Mouse (Mus musculus) naive thymus-derived CD4-positive, alpha-beta T cell, adult 2 months (primary cell): ENCODE measurements around the gene Togaram2.
"Not testable (repeated sequence)": the region's sequence is repeated elsewhere in the genome, so short reads cannot be mapped to it uniquely, and the experiment has no call there.

Experiments
- DNase-seq: peaks from one replicate; pipeline ENCODE4 v3.0.0-alpha.2; 2011; ENCODE audit warnings: low read depth

The Togaram2 gene

GRCm38 (mm10) chr17:71673092-71673491 lies at the start of gene Togaram2:
TSS of gene Togaram2 (plus strand) at chr17:71673261.
- DNase-seq = no peak

GRCm38 (mm10) chr17:71631806-71632205 lies 41.3 kb upstream of the Togaram2 start:
- no peak for DNase-seq

- no peak for DNase-seq
Observed at GRCm38 (mm10) chr17:71633350-71633749, 39.7 kb upstream of the Togaram2 start.

GRCm38 (mm10) chr17:71636786-71637185 lies 36.3 kb upstream of the Togaram2 start:
- no peak for DNase-seq

GRCm38 (mm10) chr17:71637750-71638265 lies 35.3 kb upstream of the Togaram2 start:
- DNase-seq = no peak

GRCm38 (mm10) chr17:71639056-71639455 lies 34.0 kb upstream of the Togaram2 start:
- not testable (repeated sequence) for DNase-seq

GRCm38 (mm10) chr17:71640421-71641085 lies 32.5 kb upstream of the Togaram2 start:
- no peak for DNase-seq

GRCm38 (mm10) chr17:71642190-71642589 lies 30.9 kb upstream of the Togaram2 start:
- no peak for DNase-seq

- no peak for DNase-seq
Observed at GRCm38 (mm10) chr17:71650011-71650410, 23.1 kb upstream of the Togaram2 start.

- DNase-seq = no peak
Observed at GRCm38 (mm10) chr17:71652495-71652894, 20.6 kb upstream of the Togaram2 start.

- no peak for DNase-seq
Observed at GRCm38 (mm10) chr17:71652934-71653333, 20.1 kb upstream of the Togaram2 start.

GRCm38 (mm10) chr17:71657521-71657920 lies 15.5 kb upstream of the Togaram2 start:
- no peak for DNase-seq

GRCm38 (mm10) chr17:71658666-71659065 lies 14.4 kb upstream of the Togaram2 start:
- DNase-seq = no peak

- no peak for DNase-seq
Observed at GRCm38 (mm10) chr17:71660390-71660789, 12.7 kb upstream of the Togaram2 start.

- peak; percentile 77 for DNase-seq
Observed at GRCm38 (mm10) chr17:71662751-71663250, 10.3 kb upstream of the Togaram2 start.

- DNase-seq = peak; percentile 22
Observed at GRCm38 (mm10) chr17:71663491-71663890, 9.6 kb upstream of the Togaram2 start.

GRCm38 (mm10) chr17:71664172-71664571 lies 8.9 kb upstream of the Togaram2 start:
- DNase-seq = no peak

- DNase-seq = no peak
Observed at GRCm38 (mm10) chr17:71665201-71665600, 7.9 kb upstream of the Togaram2 start.

- DNase-seq = no peak
Observed at GRCm38 (mm10) chr17:71669511-71669910, 3.5 kb upstream of the Togaram2 start.

- DNase-seq = peak; percentile 44
Observed at GRCm38 (mm10) chr17:71671840-71672546, 1.1 kb upstream of the Togaram2 start.

- DNase-seq = no peak
Observed at GRCm38 (mm10) chr17:71673936-71674335, 875 bp downstream of the Togaram2 start.

GRCm38 (mm10) chr17:71674886-71675285 lies 1.8 kb downstream of the Togaram2 start:
- DNase-seq = no peak

- no peak for DNase-seq
Observed at GRCm38 (mm10) chr17:71681666-71682065, 8.6 kb downstream of the Togaram2 start.
